Mouse (Mus musculus) MEL (cell line): ENCODE measurements at regions not wholly inside any gene's neighbourhood (a gene's known extent, or its start where the extent isn't known, plus 50 kb on each side); places are given as distances from the start of the nearest gene placed in this dataset.

Source experiments
- DNase-seq: peaks from one replicate; pipeline ENCODE4 v3.0.0; 2011; ENCODE audit warnings: low read depth, low spot score
- H3K27ac ChIP-seq: 2 replicates; pipeline ENCODE4 v1.5.1; 2012; ENCODE audit warnings: low read depth, mild to moderate bottlenecking, control low read depth, low read length, moderate library complexity; ENCODE audit not compliant: control insufficient read depth
- H3K27me3 ChIP-seq, 2 experiments: fragments of 150-350 bp in 1 of 2; sonication (generic) in 1 of 2; 2 replicates each; pipeline ENCODE4 v1.6.1; 2012; ENCODE audit warnings: low read length in 2 of 2, mild to moderate bottlenecking in 2 of 2, improper control_type of control experiment in 1 of 2, moderate library complexity in 1 of 2; ENCODE audit not compliant: insufficient read depth in 2 of 2, control insufficient read depth in 1 of 2
- H3K36me3 ChIP-seq, 2 experiments: 2 replicates each; pipeline ENCODE4 v1.6.1; 2012 to 2014; ENCODE audit warnings: low read length in 2 of 2, improper control_type of control experiment in 1 of 2, inconsistent platforms in 1 of 2, mild to moderate bottlenecking in 1 of 2; ENCODE audit not compliant: insufficient read depth in 2 of 2, control insufficient read depth in 1 of 2
- H3K4me1 ChIP-seq, 2 experiments: fragments of 150-350 bp in 1 of 2; sonication (generic) in 1 of 2; 2 replicates each; pipeline ENCODE4 v1.6.1; 2012; ENCODE audit warnings: low read length in 2 of 2, improper control_type of control experiment in 1 of 2, mild to moderate bottlenecking in 1 of 2; ENCODE audit not compliant: insufficient read depth in 2 of 2, control insufficient read depth in 1 of 2
- H3K4me3 ChIP-seq, 2 experiments: fragments of 150-350 bp in 1 of 2; sonication (generic) in 1 of 2; 2 replicates each; pipeline ENCODE4 v1.5.1; 2012; ENCODE audit warnings: low read depth in 2 of 2, low read length in 2 of 2, mild to moderate bottlenecking in 2 of 2, moderate library complexity in 2 of 2, control low read depth in 1 of 2, improper control_type of control experiment in 1 of 2; ENCODE audit not compliant: control insufficient read depth in 1 of 2, insufficient read depth in 1 of 2
- H3K79me2 ChIP-seq: 2 replicates; pipeline ENCODE4 v1.6.1; 2012; ENCODE audit warnings: mild to moderate bottlenecking, low read length, moderate library complexity; ENCODE audit not compliant: control insufficient read depth, poor library complexity, insufficient read depth
- H3K9ac ChIP-seq: 2 replicates; pipeline ENCODE4 v1.6.1; 2012; ENCODE audit warnings: low read depth, mild to moderate bottlenecking, control low read depth, low read length, moderate library complexity; ENCODE audit not compliant: control insufficient read depth, poor library complexity, severe bottlenecking
- H3K9me3 ChIP-seq: fragments of 150-350 bp; sonication (generic); replicated peaks from 2 replicates; pipeline ENCODE4 v1.6.1; 2012; ENCODE audit warnings: mild to moderate bottlenecking, low read length, improper control_type of control experiment, moderate library complexity; ENCODE audit not compliant: insufficient read depth
- BHLHE40 ChIP-seq: IDR thresholded peaks from 2 replicates; pipeline ENCODE4 v1.6.1; 2012; ENCODE audit warnings: low read depth, mild to moderate bottlenecking, inconsistent platforms, low read length, improper control_type of control experiment, borderline replicate concordance
- CHD1 ChIP-seq: IDR thresholded peaks from 2 replicates; pipeline ENCODE4 v1.6.1; 2012; ENCODE audit warnings: low read depth, mild to moderate bottlenecking, inconsistent platforms, low read length, improper control_type of control experiment
- CHD2 ChIP-seq: IDR thresholded peaks from 2 replicates; pipeline ENCODE4 v1.6.1; 2011; ENCODE audit warnings: low read length, improper control_type of control experiment
- CTCF ChIP-seq, 3 experiments: IDR thresholded peaks in 2 of 3; conservative IDR thresholded peaks in 1 of 3; 2 replicates each; pipeline ENCODE4 v1.5.1; 2011 to 2012; ENCODE audit warnings: low read length in 3 of 3, low read depth in 2 of 3, mild to moderate bottlenecking in 2 of 3, improper control_type of control experiment in 1 of 3, inconsistent platforms in 1 of 3, mixed read lengths in 1 of 3, moderate library complexity in 1 of 3; ENCODE audit not compliant: control insufficient read depth in 1 of 3, insufficient read depth in 1 of 3, poor library complexity in 1 of 3, severe bottlenecking in 1 of 3
- E2F4 ChIP-seq: IDR thresholded peaks from 2 replicates; pipeline ENCODE4 v1.6.1; 2011; ENCODE audit warnings: low read depth, low read length, improper control_type of control experiment, borderline replicate concordance
- ELF1 ChIP-seq: IDR thresholded peaks from 2 replicates; pipeline ENCODE4 v1.6.1; 2014; ENCODE audit warnings: low read depth, mild to moderate bottlenecking, inconsistent platforms, low read length, improper control_type of control experiment, moderate library complexity
- EP300 ChIP-seq, 2 experiments: IDR thresholded peaks; 2 replicates each; pipeline ENCODE4 v1.6.1; 2011; ENCODE audit warnings: improper control_type of control experiment in 2 of 2, low read length in 2 of 2, low read depth in 1 of 2, mild to moderate bottlenecking in 1 of 2
- ETS1 ChIP-seq: IDR thresholded peaks from 2 replicates; pipeline ENCODE4 v1.6.1; 2012; ENCODE audit warnings: low read depth, mild to moderate bottlenecking, inconsistent platforms, low read length, improper control_type of control experiment, moderate library complexity
- HCFC1 ChIP-seq: IDR thresholded peaks from 2 replicates; pipeline ENCODE4 v1.6.1; 2012; ENCODE audit warnings: low read depth, mild to moderate bottlenecking, inconsistent platforms, low read length, improper control_type of control experiment, moderate library complexity
- KAT2A ChIP-seq: conservative IDR thresholded peaks from 2 replicates; pipeline ENCODE4 v1.6.1; 2012; ENCODE audit warnings: low read depth, low read length, improper control_type of control experiment, inconsistent platforms
- MAFK ChIP-seq: IDR thresholded peaks from 2 replicates; pipeline ENCODE4 v1.6.1; 2011; ENCODE audit warnings: low read depth, mild to moderate bottlenecking, low read length, improper control_type of control experiment, borderline replicate concordance
- MAX ChIP-seq: IDR thresholded peaks from 2 replicates; pipeline ENCODE4 v1.6.1; 2011; ENCODE audit warnings: low read length, improper control_type of control experiment
- MAZ ChIP-seq: IDR thresholded peaks from 2 replicates; pipeline ENCODE4 v1.6.1; 2012; ENCODE audit warnings: low read depth, mild to moderate bottlenecking, inconsistent platforms, low read length, improper control_type of control experiment
- MEF2A ChIP-seq: IDR thresholded peaks from 2 replicates; pipeline ENCODE4 v1.6.1; 2014; ENCODE audit warnings: low read depth, mild to moderate bottlenecking, inconsistent platforms, low read length, improper control_type of control experiment; ENCODE audit not compliant: poor library complexity, insufficient replicate concordance, severe bottlenecking; ENCODE audit errors: extremely low read depth
- MYB ChIP-seq: IDR thresholded peaks from 2 replicates; pipeline ENCODE4 v1.6.1; 2011; ENCODE audit warnings: mild to moderate bottlenecking, low read depth, low read length, improper control_type of control experiment
- NELFE ChIP-seq: IDR thresholded peaks from 2 replicates; pipeline ENCODE4 v1.6.1; 2011; ENCODE audit warnings: low read depth, low read length, improper control_type of control experiment
- POLR2AphosphoS2 ChIP-seq: IDR thresholded peaks from 2 replicates; pipeline ENCODE4 v1.6.1; 2011; ENCODE audit warnings: low read length, improper control_type of control experiment
- POLR2AphosphoS5 ChIP-seq: IDR thresholded peaks from 2 replicates; pipeline ENCODE4 v1.6.1; 2012; ENCODE audit warnings: low read depth, borderline replicate concordance, mild to moderate bottlenecking, inconsistent platforms, low read length, moderate library complexity, mixed read lengths
- SIN3A ChIP-seq: IDR thresholded peaks from 2 replicates; pipeline ENCODE4 v1.6.1; 2012; ENCODE audit warnings: low read length, improper control_type of control experiment, inconsistent platforms
- TAL1 ChIP-seq: IDR thresholded peaks from 2 replicates; pipeline ENCODE4 v1.6.1; 2012; ENCODE audit warnings: mild to moderate bottlenecking, inconsistent platforms, low read length, moderate library complexity, mixed read lengths
- TCF12 ChIP-seq: IDR thresholded peaks from 2 replicates; pipeline ENCODE4 v1.6.1; 2014; ENCODE audit warnings: low read depth, mild to moderate bottlenecking, inconsistent platforms, low read length, improper control_type of control experiment, moderate library complexity
- UBTF ChIP-seq: IDR thresholded peaks from 2 replicates; pipeline ENCODE4 v1.6.1; 2012; ENCODE audit warnings: low read depth, mild to moderate bottlenecking, inconsistent platforms, low read length, improper control_type of control experiment, moderate library complexity, borderline replicate concordance; ENCODE audit not compliant: insufficient read depth
- USF2 ChIP-seq, 2 experiments: IDR thresholded peaks; 2 replicates each; pipeline ENCODE4 v1.6.1; 2011 to 2012; ENCODE audit warnings: improper control_type of control experiment in 2 of 2, low read length in 2 of 2, borderline replicate concordance in 1 of 2, inconsistent platforms in 1 of 2, low read depth in 1 of 2, mild to moderate bottlenecking in 1 of 2; ENCODE audit not compliant: insufficient read depth in 1 of 2
- ZC3H11A ChIP-seq: IDR thresholded peaks from 2 replicates; pipeline ENCODE4 v1.6.1; 2012; ENCODE audit warnings: low read depth, mild to moderate bottlenecking, inconsistent platforms, low read length, improper control_type of control experiment
- ZNF384 ChIP-seq: IDR thresholded peaks from 2 replicates; pipeline ENCODE4 v1.6.1; 2012; ENCODE audit warnings: low read depth, mild to moderate bottlenecking, inconsistent platforms, low read length, improper control_type of control experiment

DNA sequence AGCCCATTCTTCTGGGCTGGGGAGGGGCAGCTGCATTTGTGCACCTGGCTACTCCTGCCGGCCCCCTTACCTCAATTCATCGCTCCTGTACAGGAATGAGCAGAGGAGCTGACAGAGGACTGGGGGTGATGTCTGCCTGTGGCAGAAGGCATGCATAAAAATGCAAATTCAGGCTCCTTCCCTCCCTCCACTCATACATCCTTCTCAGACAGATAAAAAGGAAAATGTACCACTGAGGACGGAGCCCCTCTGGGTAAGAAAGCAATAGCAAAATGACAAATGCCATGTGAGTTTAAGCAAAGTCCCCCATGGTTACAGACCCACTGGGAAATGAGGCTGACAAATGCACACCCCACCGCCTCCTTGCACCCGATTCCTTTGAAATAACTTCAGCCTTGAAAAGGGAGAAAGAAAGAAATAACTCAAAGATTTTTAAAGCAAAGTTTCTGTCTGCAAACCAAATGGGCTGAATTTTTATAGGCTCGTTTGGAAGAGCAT is 161.1 kb upstream of the Vstm2b start:
- no peak for DNase-seq
- TF ChIP-seq E2F4 (no peak), ETS1 (no peak), TAL1 (no peak), POLR2AphosphoS5 (no peak), UBTF (no peak), HCFC1 (no peak), TCF12 (no peak), ELF1 (no peak), KAT2A (no peak), EP300 (IDR thresholded peaks at IDR 0.05; ENCODE audit: low read depth in 1 of 2, low read length in 2 of 2) (no peak), POLR2AphosphoS2 (no peak)
- Histone ChIP-seq H3K36me3 (no peaks in the 10 kb centered on the region), H3K4me3 (no peak overlapping the region), H3K27ac (no peak overlapping the region), H3K79me2 (no peaks in the 10 kb centered on the region), H3K27me3 (no peaks in the 10 kb centered on the region), H3K9me3 (no peaks in the 10 kb centered on the region), H3K4me1 (no peaks in the 10 kb centered on the region), H3K9ac (no peak overlapping the region)

DNA sequence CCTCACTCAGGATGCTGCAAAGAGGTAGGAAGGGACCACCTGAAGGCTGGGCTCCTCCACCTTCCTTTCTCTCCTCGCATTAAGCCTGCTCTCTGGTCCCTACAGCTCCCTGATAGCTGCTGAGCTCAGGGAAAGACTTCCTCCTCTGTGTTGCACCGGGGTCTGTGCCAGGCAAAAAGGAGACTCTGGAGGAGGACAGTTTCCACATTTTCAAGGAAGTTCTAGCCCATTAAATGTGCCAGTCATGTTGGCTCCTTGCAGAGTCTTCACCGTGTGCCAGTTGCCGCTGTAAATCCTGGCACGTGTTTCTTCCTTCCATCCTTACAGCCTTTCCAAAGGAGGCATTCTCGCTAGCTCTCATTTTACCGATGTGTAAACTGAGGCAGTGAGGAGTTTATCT is 160.6 kb upstream of the Vstm2b start:
- Histone ChIP-seq H3K27me3 (no peaks in the 10 kb centered on the region), H3K4me1 (no peaks in the 10 kb centered on the region), H3K9ac (no peak overlapping the region), H3K36me3 (no peaks in the 10 kb centered on the region), H3K27ac (no peak overlapping the region), H3K9me3 (no peaks in the 10 kb centered on the region), H3K4me3 (no peak overlapping the region), H3K79me2 (no peaks in the 10 kb centered on the region)
- DNase-seq: no peak
- TF ChIP-seq MAZ: no peak
- no peak for TF ChIP-seq CHD2
- TF ChIP-seq ZC3H11A: no peak
- no peak for TF ChIP-seq CHD1
- TF ChIP-seq ZNF384: no peak
- no peak for TF ChIP-seq CTCF (IDR thresholded peaks at IDR 0.05 in 2 of 3, conservative IDR thresholded peaks at IDR 0.05 in 1 of 3; ENCODE audit: control insufficient read depth in 1 of 3, insufficient read depth in 1 of 3, low read depth in 2 of 3, low read length in 3 of 3, poor library complexity in 1 of 3, severe bottlenecking in 1 of 3)
- no peak for TF ChIP-seq SIN3A
- no peak for TF ChIP-seq MEF2A
- TF ChIP-seq E2F4: no peak
- no peak for TF ChIP-seq USF2 (IDR thresholded peaks at IDR 0.05; ENCODE audit: borderline replicate concordance in 1 of 2, insufficient read depth in 1 of 2, low read depth in 1 of 2, low read length in 2 of 2)
- no peak for TF ChIP-seq MAX
- TF ChIP-seq BHLHE40: no peak
- TF ChIP-seq HCFC1: no peak
- TF ChIP-seq MYB: no peak
- no peak for TF ChIP-seq KAT2A
- no peak for TF ChIP-seq NELFE
- TF ChIP-seq UBTF: no peak
- no peak for TF ChIP-seq MAFK
